Mouse (Mus musculus) neutrophil, adult 5-6 weeks (primary cell): ENCODE data around the gene Wdr27. TPM values are rescaled to one million over a fixed set of nuclear protein-coding genes. Genes with fewer than 3 reads are reported as not detected.

ENCODE experiments used
- ATAC-seq: fragments of 151-379, 151-347 bp; 2 replicates; pipeline ENCODE4 v1.8.0; 2017; ENCODE audit warnings: mild to moderate bottlenecking, moderate TSS enrichment; ENCODE audit not compliant: insufficient number of reproducible peaks, poor library complexity, low FRiP score, severe bottlenecking; ENCODE audit errors: extremely low read depth
- total RNA-seq: library from RNA; stranded (forward); fragments of 200-1000 nt; gene quantifications from 2 replicates; pipeline ENCODE4 v1.2.3, GENCODE M21; 2017

Wdr27 gene
- total RNA-seq, 1 experiment from 2014 or later: not detected

DNA sequence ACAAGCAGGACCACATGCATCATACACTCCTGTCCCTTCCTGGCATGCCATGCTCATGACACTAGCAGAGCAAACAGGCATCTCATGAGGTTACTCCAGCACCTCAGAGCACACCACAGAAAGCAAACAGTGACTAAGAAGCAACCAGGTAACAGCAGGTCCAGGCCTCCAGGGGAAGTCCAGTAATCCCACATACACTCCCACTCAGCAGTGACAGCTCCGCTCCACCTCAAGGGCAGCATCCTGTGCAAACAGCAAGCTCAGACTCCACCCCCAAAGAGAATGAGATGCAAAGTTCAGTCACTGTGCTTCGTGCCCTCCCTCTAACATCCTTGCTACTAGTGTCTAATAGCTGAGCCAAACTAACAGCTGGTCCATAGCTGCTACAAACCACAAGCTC lies 56.0 kb downstream of the Wdr27 start:
- no peak for ATAC-seq

DNA sequence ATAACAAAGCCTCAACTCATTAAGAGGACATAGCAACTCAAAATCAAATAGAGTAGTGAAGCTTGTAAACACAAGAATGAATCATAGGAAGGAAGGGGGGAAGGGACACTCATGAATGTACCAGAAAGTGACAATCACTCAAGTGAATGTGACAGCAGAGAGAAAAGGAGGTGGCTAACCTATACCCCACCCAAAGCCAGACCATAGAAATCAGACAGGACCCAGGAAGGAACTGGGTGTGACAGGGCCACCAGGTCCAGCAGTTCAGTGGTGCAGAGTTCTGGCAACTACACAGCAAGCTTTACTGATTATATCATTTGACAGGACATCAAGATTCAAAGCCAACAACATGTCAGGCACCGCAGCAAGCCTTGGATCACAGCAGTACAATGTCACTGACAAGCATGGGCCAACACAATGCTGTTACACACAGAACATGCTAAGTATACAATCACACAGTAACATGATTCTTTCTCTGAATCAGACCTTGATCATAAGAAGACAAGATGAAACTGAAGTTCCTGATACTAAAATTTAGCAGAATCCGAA lies 68.2 kb downstream of the Wdr27 start:
- ATAC-seq: no peak

DNA sequence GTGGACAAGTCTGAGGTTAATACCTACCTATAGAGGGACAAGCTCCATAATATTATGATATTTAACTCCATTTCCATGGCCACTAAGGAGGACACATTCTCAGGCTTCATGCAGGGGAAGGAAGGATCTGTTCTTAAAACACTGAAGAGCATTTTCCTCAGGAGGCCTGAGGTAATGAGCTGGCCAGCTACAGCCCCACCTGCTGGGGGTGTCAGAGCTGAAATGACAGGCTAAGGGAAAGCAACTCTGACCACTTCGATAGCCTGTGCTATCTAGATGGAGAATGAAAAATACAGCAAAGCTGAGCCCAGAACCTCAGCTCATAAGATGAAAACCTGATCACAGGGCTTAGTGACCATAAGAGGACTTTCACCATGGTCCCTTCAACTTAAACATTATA lies 82.7 kb downstream of the Wdr27 start:
- no peak for ATAC-seq

DNA sequence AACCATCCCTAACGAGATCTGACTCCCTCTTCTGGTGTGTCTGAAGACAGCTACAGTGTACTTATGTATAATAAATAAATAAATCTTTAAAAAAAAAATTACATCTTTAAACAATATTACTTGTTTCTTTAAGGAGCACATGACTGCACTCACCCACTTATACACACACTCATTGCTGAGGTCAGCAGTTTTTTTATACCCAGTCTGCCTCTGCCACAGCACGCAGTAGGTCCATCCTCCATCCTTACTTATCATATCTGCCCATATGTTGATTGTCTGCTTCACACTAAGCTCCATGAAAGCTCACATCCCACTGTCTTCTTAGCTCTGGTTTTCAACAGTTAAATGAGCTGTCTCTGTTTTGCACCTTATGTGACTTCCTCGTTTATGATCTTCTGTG lies 95.2 kb downstream of the Wdr27 start:
- ATAC-seq: no peak

DNA sequence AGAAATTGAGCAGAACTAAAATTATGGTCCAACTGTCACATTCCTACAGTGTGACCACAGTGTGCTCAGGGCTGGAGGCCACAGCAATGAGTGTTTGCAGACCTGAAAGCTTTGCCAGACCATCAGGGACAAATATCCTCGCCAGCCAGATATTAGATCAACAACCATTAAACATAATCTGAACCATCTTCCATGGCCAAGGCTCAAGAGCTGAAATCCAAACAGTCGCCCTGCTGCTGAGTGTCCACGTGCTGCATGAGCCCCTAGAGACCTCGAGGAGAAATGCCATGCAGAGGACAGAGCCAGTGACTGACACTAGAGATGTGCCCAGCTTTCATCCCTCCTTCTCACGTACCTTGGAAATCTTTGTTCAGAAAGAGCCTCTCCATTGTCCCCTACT lies 96.1 kb downstream of the Wdr27 start:
- no peak for ATAC-seq

DNA sequence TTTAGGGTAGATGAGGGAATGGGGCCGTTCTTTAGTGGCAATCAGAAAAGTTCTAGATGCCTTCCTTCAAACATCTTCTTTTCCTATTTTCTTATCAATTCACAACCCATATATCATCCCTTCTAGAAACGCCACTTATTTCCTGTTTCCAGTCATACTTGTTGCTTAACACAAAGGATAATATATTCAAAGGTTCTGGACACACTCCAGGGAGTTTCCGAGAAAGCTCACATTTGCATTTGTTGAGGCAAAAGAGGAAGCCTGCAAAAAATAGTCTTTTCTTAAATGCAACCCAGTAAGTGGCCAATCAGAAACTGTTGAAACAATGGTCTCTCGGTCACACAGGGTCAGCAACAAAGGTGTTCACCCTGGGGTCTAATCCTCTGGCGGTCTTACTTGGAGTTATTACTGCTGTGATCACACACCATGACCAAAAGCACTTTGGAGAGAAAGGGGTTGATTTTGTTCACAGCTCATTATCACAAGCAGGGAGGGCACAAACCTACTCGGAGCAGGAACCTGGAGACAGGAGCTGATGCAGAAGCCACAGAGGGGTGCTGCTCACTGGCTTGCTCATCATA lies 116.2 kb downstream of the Wdr27 start:
- no peak for ATAC-seq

DNA sequence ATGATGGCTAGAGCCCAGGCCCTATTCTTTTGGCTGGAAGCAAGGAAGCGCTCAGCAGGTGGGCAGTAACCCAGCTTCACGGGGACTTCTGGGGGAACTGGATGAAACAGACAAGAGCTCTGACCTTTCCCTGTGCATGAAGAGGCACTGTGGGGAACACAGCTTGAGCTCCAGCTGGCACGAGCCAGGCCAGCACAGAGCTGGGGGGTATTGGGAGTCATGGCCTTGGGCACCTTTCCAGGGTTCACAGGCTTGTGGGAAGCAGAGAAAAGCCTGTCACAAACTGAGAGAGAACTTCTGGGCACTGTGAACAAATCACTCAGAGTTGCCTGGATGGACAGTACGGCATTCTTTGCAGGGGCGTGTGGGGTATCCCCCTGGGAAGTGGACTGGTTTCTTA lies 118.0 kb downstream of the Wdr27 start:
- no peak for ATAC-seq

DNA sequence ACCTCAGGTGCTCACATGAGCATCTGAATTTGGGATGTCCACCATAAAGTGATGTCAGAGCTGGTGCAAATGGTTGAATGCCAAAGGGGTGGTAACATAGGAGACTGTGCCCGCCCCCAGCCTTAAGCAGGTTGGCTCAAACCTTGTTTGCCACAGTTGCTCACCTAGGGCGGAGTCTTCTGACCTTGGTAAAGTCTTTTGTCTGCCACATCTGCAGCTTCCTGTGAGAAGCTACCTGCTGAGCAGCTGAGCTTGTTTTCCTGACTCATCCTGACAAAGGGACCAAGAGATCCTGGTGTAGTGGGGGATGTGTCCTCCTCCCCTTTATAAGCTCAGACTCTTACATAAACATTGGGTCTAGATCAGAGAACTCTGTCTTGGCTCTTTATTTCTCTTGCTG lies 125.0 kb downstream of the Wdr27 start:
- no peak for ATAC-seq

DNA sequence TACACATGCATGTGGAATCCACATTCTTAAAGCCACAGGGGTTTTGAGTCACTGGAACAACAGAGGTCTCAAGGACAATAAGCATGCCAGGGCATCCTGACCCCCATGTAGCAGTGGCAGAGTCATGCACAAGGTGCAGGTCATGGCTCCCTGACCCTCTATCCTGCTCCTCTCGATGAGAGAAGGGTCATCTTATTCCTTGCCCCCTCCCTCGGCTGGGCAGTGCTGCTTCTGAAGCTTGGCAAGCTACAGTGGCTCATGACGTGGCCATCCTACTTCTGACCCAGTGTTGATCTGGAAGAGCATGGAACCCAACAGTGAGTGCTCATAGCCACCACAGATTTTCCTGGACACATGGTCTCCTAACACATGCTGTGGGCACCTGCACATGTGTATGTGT lies 126.9 kb downstream of the Wdr27 start:
- ATAC-seq: no peak

DNA sequence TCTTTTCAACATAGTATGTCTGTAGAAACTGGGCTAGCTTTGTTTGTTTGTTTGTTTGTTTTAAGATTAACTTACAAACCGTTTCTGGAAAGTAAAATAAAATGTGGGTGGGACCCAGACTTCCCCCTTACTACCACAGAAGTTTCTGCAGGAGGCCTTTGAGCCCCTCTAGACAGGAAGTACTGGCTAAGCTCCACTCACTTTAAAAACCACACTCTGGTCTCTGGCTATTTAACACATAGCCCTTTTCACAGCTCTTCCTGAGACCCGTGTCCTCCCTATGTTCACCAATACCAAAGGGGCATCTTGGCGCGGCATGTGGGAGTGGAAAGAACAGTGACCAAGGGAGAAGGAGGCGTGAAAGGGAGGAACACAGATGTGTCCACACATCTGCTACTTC lies 127.7 kb downstream of the Wdr27 start:
- ATAC-seq: no peak

DNA sequence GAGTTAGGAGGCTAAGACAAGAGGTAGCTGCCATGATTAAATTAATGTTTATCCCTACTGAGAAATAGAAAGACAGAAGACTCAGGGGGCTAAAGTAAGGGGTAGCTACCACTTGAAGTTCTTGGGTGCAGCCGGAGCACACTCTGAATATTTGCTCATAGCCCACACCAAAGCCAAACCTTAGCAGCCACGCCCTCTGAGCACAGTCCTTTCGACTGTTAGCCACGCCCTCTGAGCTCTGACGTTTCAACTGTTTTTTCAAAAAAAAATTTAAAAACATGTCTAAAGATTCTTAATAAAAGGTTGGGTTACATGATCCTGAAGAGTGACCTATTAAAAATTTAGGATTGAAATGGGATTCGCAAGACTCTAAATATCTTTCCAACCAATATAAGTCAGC lies 130.3 kb downstream of the Wdr27 start:
- no peak for ATAC-seq

DNA sequence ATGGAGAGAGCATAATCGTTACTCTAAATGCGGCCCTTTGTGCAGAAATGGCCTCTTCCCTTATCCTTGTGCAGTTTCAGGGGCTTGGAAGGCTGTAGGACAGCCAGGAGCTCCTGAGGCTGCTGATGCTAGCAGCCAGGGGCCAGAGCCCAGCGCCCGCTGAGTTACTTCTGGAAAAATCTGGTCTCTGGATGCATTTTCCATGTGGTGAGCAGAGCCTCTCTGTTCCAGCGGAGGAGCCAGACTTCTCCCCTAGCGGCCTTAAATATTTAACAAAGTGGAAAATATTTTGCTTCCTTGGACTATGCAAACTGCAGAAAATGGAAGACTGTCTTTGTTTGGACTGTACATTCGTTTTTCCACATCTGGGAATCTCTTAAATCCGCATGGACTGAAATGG lies 130.9 kb downstream of the Wdr27 start:
- ATAC-seq: no peak

DNA sequence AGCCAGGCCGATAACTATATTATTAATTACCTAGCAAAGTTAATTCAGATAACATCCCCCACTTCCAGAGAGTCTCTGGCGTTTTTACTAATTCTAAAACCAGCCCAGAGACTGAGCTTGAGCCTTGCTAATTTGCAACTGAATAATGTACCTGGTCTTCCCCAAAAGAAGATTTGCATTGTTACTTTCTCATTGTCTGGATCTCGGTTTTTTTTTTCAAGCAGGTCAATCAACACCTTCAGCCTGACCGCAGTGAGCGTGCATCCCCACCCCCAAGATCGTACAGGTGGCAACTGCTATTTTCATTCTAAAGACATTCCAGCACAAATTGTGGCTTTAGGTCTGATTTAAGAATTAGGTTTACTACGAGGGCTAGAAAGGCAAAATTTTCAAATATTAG lies 136.2 kb downstream of the Wdr27 start:
- no peak for ATAC-seq

DNA sequence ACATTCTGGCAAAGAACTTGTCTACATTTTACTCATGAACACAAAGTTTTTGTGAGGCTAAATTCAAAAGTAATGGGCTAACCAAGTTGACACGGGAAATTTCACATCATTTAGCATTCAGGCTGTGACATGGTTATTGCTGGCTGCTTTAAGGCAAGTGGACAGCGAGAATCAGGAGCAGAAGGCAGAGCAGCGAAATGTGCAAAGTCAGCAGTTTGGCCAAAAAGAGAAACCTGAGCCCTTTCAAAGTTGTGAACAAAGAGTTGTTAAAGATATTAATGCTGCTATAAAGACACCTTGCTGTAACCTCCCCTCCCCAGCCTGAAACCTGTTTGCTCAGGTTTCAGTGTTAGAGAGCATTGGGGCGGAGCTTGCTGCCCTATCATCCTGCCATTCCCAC lies 143.7 kb downstream of the Wdr27 start:
- no peak for ATAC-seq

DNA sequence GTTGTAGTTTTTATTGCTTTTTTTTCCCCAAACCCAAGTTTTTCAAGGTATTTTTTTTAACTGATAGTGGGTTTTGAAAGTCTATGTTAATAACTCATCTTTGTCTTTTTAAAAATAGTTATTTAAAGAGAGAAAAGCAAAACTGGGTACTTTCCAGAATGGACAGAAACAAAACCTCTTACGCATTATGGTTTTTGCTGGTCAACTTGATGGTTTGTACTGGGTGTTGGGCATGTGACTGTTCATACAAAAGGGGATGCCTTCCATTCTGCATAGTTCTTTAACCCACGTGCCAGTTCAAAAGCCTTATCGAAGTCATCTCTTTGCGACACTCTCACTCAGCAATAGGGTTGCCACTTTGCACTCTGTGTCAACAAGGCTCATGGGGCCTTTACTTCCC lies 147.9 kb downstream of the Wdr27 start:
- ATAC-seq: no peak

DNA sequence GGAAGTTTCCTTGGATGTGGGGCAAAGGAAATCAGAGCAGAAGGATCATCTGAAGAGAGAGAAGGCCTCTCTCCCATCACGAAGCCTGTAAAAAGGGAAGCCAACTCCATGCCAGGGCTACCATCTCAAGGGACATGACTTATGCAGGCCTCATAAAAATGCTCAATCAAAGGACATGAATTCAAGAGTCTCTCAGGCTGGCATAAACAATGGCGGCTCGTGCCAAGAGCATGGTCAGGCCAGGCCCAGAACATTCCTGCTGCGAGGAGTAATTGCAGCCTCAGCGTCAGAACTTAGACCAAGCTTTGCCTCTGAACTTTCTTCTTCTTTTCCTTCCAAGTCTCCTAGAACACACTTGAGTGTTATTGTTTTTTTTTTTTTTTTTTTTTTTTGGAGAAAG lies 163.6 kb downstream of the Wdr27 start:
- ATAC-seq: no peak

DNA sequence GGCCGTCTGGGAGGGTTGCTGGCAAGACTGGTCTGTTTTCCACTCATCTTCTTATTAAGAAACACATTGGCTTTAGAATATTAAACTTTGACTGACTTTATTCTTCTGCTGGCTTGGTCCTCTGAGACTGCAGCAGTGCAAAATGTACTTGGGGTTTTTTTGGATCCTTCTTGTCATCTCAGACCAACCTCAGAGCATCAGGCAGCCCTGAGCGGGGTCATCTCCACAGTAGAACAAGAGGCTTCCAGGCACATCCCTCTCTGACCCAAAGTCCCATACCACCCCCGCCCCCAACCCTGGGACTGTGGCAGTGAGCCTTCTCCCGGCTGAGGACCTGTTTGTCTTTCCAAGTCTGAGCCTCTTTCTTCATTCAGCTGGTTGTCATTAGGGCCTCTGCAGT lies 171.6 kb downstream of the Wdr27 start:
- no peak for ATAC-seq

DNA sequence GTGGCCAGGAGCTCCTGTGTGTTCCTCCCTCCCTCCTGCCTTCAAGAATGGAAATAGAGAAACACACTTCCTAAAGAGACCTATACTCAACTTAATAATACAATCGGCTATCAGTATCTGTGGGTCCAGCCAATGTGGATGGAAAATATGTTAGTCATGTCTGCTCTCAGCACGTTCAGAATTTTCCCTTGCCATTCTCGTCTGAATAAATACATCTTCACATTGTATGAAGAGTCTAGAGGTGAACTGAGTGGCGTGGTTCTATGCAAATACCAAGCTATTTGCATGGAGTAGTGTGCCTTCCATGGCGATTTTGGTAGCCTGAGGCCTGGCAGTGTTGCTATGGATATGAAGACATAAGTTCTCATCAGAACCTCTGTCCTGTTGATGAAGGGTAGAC lies 172.6 kb downstream of the Wdr27 start:
- ATAC-seq: no peak
